Mouse (Mus musculus): ENCODE results near the gene Grn.

GRCm38 (mm10) chr11:102396671-102397141 lies 33.4 kb upstream of the Grn start:
- TF ChIP-seq POLR2A (IDR thresholded peaks at IDR 0.05; ENCODE audit: insufficient read length, low read depth) (no peak), USF1 (IDR thresholded peaks at IDR 0.05; ENCODE audit: low read depth) (no peak), MAX (IDR thresholded peaks at IDR 0.05; ENCODE audit: low read depth) (no peak)
